Mouse (Mus musculus) neural tube, embryonic 11.5 days (tissue): ENCODE data around the gene Rfx2. TPM values are rescaled to one million over a fixed set of nuclear protein-coding genes. Genes with fewer than 3 reads are reported as not detected.

Experiments used
- polyA plus RNA-seq: library from polyadenylated mRNA; unstranded; fragments of >200 nt; fragmentation: Nextera tagmentation; extraction: Ambion mirVana; gene quantifications from 2 replicates; pipeline ENCODE4 v1.2.1, GENCODE M21; 2014

Rfx2 gene
- polyA plus RNA-seq, 1 experiment from 2014 or later = 4.9 TPM

Other genes with a start within 250 kb of the Rfx2 start
- gene Safb2, start 246.4 kb downstream of the Rfx2 start, polyA plus RNA-seq = 51.6 and 56.8 TPM in 2 replicates
- gene Safb, start 246.2 kb downstream of the Rfx2 start, polyA plus RNA-seq = 114 and 120 TPM in 2 replicates
- 178 and 203 TPM in 2 replicates for gene 2410015M20Rik, start 221.2 kb downstream of the Rfx2 start, polyA plus RNA-seq
- 1,299 and 1,352 TPM in 2 replicates for gene Rpl36, start 217.6 kb downstream of the Rfx2 start, polyA plus RNA-seq
- 56.0 and 56.3 TPM in 2 replicates for gene Lonp1, start 204.1 kb downstream of the Rfx2 start, polyA plus RNA-seq
- 0.54 and 0.92 TPM in 2 replicates for gene Catsperd, start 202.9 kb downstream of the Rfx2 start, polyA plus RNA-seq
- gene Ranbp3, start 157.7 kb downstream of the Rfx2 start, polyA plus RNA-seq = 112 and 119 TPM in 2 replicates
- gene Ndufa11, start 113.2 kb downstream of the Rfx2 start, polyA plus RNA-seq = 403 and 406 TPM in 2 replicates
- 17.3 and 17.6 TPM in 2 replicates for gene Vmac, start 113.0 kb downstream of the Rfx2 start, polyA plus RNA-seq
- 5.8 and 6.3 TPM in 2 replicates for gene Nrtn, start 73.5 kb downstream of the Rfx2 start, polyA plus RNA-seq
- gene Dus3l, start 66.3 kb downstream of the Rfx2 start, polyA plus RNA-seq = 36.6 and 42.3 TPM in 2 replicates
- 0.77 and 1.1 TPM in 2 replicates for gene Prr22, start 60.8 kb downstream of the Rfx2 start, polyA plus RNA-seq
- not detected in 2 replicates for gene Acsbg2, start 43.4 kb upstream of the Rfx2 start, polyA plus RNA-seq
- 0.25 and 0.41 TPM in 2 replicates for gene 1700061G19Rik, start 44.5 kb upstream of the Rfx2 start, polyA plus RNA-seq
- gene Mllt1, start 104.4 kb upstream of the Rfx2 start, polyA plus RNA-seq = 31.2 and 36.4 TPM in 2 replicates
- not detected in 2 replicates for gene Acer1, start 151.1 kb upstream of the Rfx2 start, polyA plus RNA-seq
- 142 and 156 TPM in 2 replicates for gene Clpp, start 159.3 kb upstream of the Rfx2 start, polyA plus RNA-seq
- 37.0 and 39.8 TPM in 2 replicates for gene Alkbh7, start 166.3 kb upstream of the Rfx2 start, polyA plus RNA-seq
- gene Pspn, start 169.0 kb upstream of the Rfx2 start, polyA plus RNA-seq = not detected in 2 replicates
- gene Gtf2f1, start 180.3 kb upstream of the Rfx2 start, polyA plus RNA-seq = 78.1 and 85.0 TPM in 2 replicates
- gene Gm17949, start 180.5 kb upstream of the Rfx2 start, polyA plus RNA-seq = not detected in 2 replicates
- 45.4 and 46.2 TPM in 2 replicates for gene Khsrp, start 200.5 kb upstream of the Rfx2 start, polyA plus RNA-seq
- 0.20 TPM in 1 of 2 replicates, not detected in the other for gene Slc25a41, start 210.6 kb upstream of the Rfx2 start, polyA plus RNA-seq
- 1.2 and 1.9 TPM in 2 replicates for gene Crb3, start 228.1 kb upstream of the Rfx2 start, polyA plus RNA-seq
- 16.8 and 18.5 TPM in 2 replicates for gene Slc25a23, start 228.8 kb upstream of the Rfx2 start, polyA plus RNA-seq
- gene Dennd1c, start 247.5 kb upstream of the Rfx2 start, polyA plus RNA-seq = 2.8 and 2.9 TPM in 2 replicates